Mouse (Mus musculus) heart, adult 2 months (tissue): ENCODE data around the gene Gpx7. TPM values are rescaled to one million over a fixed set of nuclear protein-coding genes. Genes with fewer than 3 reads are reported as not detected.

Experiments used
- DNase-seq, 2 experiments: peaks; one replicate each; pipeline ENCODE4 v3.0.0; 2021
- H3K27ac ChIP-seq: fragments of 200-600 bp; 2 replicates; pipeline ENCODE4 v1.8.1; 2022
- H3K27me3 ChIP-seq: fragments of 200-500 bp; 2 replicates; pipeline ENCODE4 v1.6.1; 2012; ENCODE audit warnings: mild to moderate bottlenecking, low read length, inconsistent platforms, mixed read lengths; ENCODE audit not compliant: control insufficient read depth, insufficient read depth
- H3K36me3 ChIP-seq: fragments of 200-500 bp; 2 replicates; pipeline ENCODE4 v1.6.1; 2012; ENCODE audit warnings: low read length, inconsistent platforms; ENCODE audit not compliant: control insufficient read depth, insufficient read depth
- H3K4me1 ChIP-seq: fragments of 200-500 bp; 2 replicates; pipeline ENCODE4 v1.6.1; 2011; ENCODE audit warnings: low read length; ENCODE audit not compliant: control insufficient read depth, insufficient read depth
- H3K4me3 ChIP-seq: fragments of 200-600 bp; 2 replicates; pipeline ENCODE4 v1.8.1; 2022
- H3K79me2 ChIP-seq: fragments of 200-500 bp; replicated peaks from 2 replicates; pipeline ENCODE4 v1.6.1; 2012; ENCODE audit warnings: mild to moderate bottlenecking, inconsistent platforms, low read length, moderate library complexity, mixed read lengths; ENCODE audit not compliant: control insufficient read depth, insufficient read depth
- H3K9ac ChIP-seq: fragments of 200-500 bp; 2 replicates; pipeline ENCODE4 v1.6.1; 2012; ENCODE audit warnings: low read depth, mild to moderate bottlenecking, control low read depth, inconsistent platforms, low read length, mixed read lengths
- CTCF ChIP-seq: fragments of 200-600 bp; IDR thresholded peaks from 2 replicates; pipeline ENCODE4 v1.8.1; 2022; ENCODE audit warnings: antibody characterized with exemption, mild to moderate bottlenecking, moderate library complexity
- EP300 ChIP-seq: fragments of 200-500 bp; IDR thresholded peaks from 2 replicates; pipeline ENCODE4 v1.6.1; 2011; ENCODE audit warnings: low read depth, low read length, control low read depth; ENCODE audit not compliant: insufficient read depth
- POLR2A ChIP-seq: fragments of 200-500 bp; IDR thresholded peaks from 2 replicates; pipeline ENCODE4 v1.6.1; 2011; ENCODE audit warnings: mild to moderate bottlenecking, low read depth, low read length, control low read depth; ENCODE audit not compliant: insufficient read depth
- WGBS: fragments of 180-500 bp; shearing (Covaris S2); methylation state at CpG from one replicate; pipeline ENCODE4 v1.1.7; 2018; 5-methylcytosine and 5-hydroxymethylcytosine counted together
- intact Hi-C: fragments of 180-260 bp; cut with DNase I; formaldehyde crosslinking; loops from one replicate; pipeline ENCODE4 v1.15.1; 2025
- polyA plus RNA-seq: library from polyadenylated mRNA; depleted of rRNA; stranded (reverse); fragments of >200 nt; gene quantifications from 2 replicates; pipeline ENCODE4 v1.2.3, GENCODE M21; 2012; rRNA removed
- total RNA-seq, 2 experiments: library from RNA; stranded (reverse); gene quantifications; 2 replicates each; pipeline ENCODE4 v1.2.3; 2021

Gene Gpx7
- total and polyA plus RNA-seq, 3 experiments: 5.9 to 14.2 (median 7.7) TPM

DNA sequence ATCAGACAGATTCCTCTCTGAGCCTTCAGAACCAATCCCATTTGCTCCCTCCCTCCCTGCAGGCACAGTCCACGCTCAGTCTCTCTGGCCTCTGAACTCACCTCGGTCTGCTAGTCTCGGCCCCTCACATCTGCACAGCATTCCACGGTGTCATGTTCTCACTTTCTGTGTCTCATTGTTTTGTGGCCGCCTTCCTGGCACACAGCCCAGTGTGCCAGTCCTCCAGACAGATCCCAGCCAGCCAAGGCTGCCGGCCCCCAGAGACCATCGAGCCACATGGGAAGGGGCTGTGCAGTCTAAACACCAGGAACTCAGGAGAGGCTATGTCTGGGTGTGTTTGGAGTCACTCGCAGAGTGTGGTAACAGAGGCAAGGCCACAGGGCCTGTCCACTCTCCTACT is 55.9 kb downstream of the Gpx7 start:
- Histone ChIP-seq H3K79me2 (no peaks in the 10 kb centered on the region), H3K9ac (0 out of 2 replicates have a peak overlapping the region, but pooled peaks have one; percentile 38), H3K27ac (peak overlapping the region; percentile 58), H3K36me3 (peaks cover 5% of the 10 kb centered on the region; the same call in 1 of the 2 replicates), H3K4me1 (peaks cover 23% of the 10 kb centered on the region), H3K4me3 (no peak overlapping the region), H3K27me3 (no peaks in the 10 kb centered on the region)
- intact Hi-C loops: loop anchor here (2.0 kb wide), 1 partner anchor 36 kb away; no protein-coding TSS in a partner anchor
- peak; percentile 53 to 60 for DNase-seq
- 5% methylated on average over 8 of the region's 8 CpGs for WGBS
- TF ChIP-seq EP300 (no peak), CTCF (no peak), POLR2A (no peak)

Other genes with a start within 250 kb of the Gpx7 start
- 10 to 100 TPM; 27.7 to 34.4 TPM for gene Echdc2, start 241.5 kb downstream of the Gpx7 start, total RNA-seq
- gene Echdc2, start 241.5 kb downstream of the Gpx7 start, polyA plus RNA-seq: 64.0 and 77.8 TPM in 2 replicates
- under 1 TPM in 1 of 2 experiments, not detected in 1; 0.10 TPM for gene Zyg11a, start 188.9 kb downstream of the Gpx7 start, total RNA-seq
- gene Zyg11a, start 188.9 kb downstream of the Gpx7 start, polyA plus RNA-seq: 0.27 TPM in 1 of 2 replicates, not detected in the other
- gene Zyg11b, start 105.9 kb downstream of the Gpx7 start, total RNA-seq: 10 to 100 TPM; 34.8 to 39.1 TPM
- gene Zyg11b, start 105.9 kb downstream of the Gpx7 start, polyA plus RNA-seq: 10.9 and 24.2 TPM in 2 replicates
- 10 to 100 TPM; 29.5 to 40.1 TPM for gene Coa7, start 78.8 kb downstream of the Gpx7 start, total RNA-seq
- gene Coa7, start 78.8 kb downstream of the Gpx7 start, polyA plus RNA-seq: 11.1 and 17.6 TPM in 2 replicates
- gene Shisal2a, start 23.6 kb downstream of the Gpx7 start, total RNA-seq: not detected
- not detected in 2 replicates for gene Shisal2a, start 23.6 kb downstream of the Gpx7 start, polyA plus RNA-seq
- gene Tut4, start 52.5 kb upstream of the Gpx7 start, total RNA-seq: 10 to 100 TPM; 19.6 to 21.8 TPM
- 24.1 and 29.7 TPM in 2 replicates for gene Tut4, start 52.5 kb upstream of the Gpx7 start, polyA plus RNA-seq
- 10 to 100 TPM; 14.3 to 17.0 TPM for gene Prpf38a, start 172.4 kb upstream of the Gpx7 start, total RNA-seq
- 3.2 and 7.1 TPM in 2 replicates for gene Prpf38a, start 172.4 kb upstream of the Gpx7 start, polyA plus RNA-seq
- not detected for gene Orc1, start 172.5 kb upstream of the Gpx7 start, total RNA-seq
- 0.04 TPM in 1 of 2 replicates, not detected in the other for gene Orc1, start 172.5 kb upstream of the Gpx7 start, polyA plus RNA-seq
- 10 to 100 TPM; 13.5 to 13.7 TPM for gene Cc2d1b, start 213.0 kb upstream of the Gpx7 start, total RNA-seq
- 13.4 and 16.7 TPM in 2 replicates for gene Cc2d1b, start 213.0 kb upstream of the Gpx7 start, polyA plus RNA-seq